Comparison of ENCODE assay signal across 11 mouse cellular contexts in genomic region chr10:80250573-80250972, GRCm38 (mm10). TPM values are rescaled to one million over a fixed set of nuclear protein-coding genes. Genes with fewer than 3 reads are reported as not detected.
DNase-seq lines count a peak whose midpoint lies in the region; ATAC-seq and TF ChIP-seq lines count a peak whose summit lies in the region.
"Had no signal": no experiment of that assay in that cellular context is flagged by ENCODE, and none has a peak within 500 bp of the region (broad histone marks: within the 10 kb centered on the region; RNA-seq: fewer than 3 reads in every experiment).

No protein-coding gene starts in this region.

- no peak for ATAC-seq in forebrain, embryonic 16.5 days
- ATAC-seq in liver, embryonic 16.5 days (ENCODE audit: low read depth), result no peak

- 90% methylated on average over 4 of the region's 4 CpGs for WGBS in forebrain, embryonic 10.5 days
- 85% methylated on average over 4 of the region's 4 CpGs for WGBS in forebrain, embryonic 16.5 days
- WGBS in hindbrain, embryonic 10.5 days, result 86% methylated on average over 4 of the region's 4 CpGs
- WGBS in liver, embryonic 16.5 days (ENCODE audit: insufficient replicate concordance), result 82% methylated on average over 4 of the region's 4 CpGs

- no peak overlapping the region for H3K9ac ChIP-seq in forebrain, embryonic 16.5 days (replicated peaks; ENCODE audit: low read depth, low read length)
- peak overlapping the region; percentile 91; the same call in 1 of the 2 replicates for H3K9ac ChIP-seq in liver, embryonic 16.5 days (ENCODE audit: low read depth, low read length)

- H3K9me3 ChIP-seq in forebrain, embryonic 10.5 days, result no peaks in the 10 kb centered on the region
- no peaks in the 10 kb centered on the region for H3K9me3 ChIP-seq in forebrain, embryonic 16.5 days (ENCODE audit: control insufficient read depth, low read length)
- H3K9me3 ChIP-seq in E14TG2a.4 (ENCODE audit: low read length), result no peaks in the 10 kb centered on the region
- no peaks in the 10 kb centered on the region for H3K9me3 ChIP-seq in hindbrain, embryonic 10.5 days
- H3K9me3 ChIP-seq in liver, embryonic 16.5 days (replicated peaks; ENCODE audit: control insufficient read depth, low read length), result no peaks in the 10 kb centered on the region

- DNase-seq in forebrain, embryonic 10.5 days (ENCODE audit: extremely low spot score, low spot score), result no peak
- DNase-seq in hindbrain, embryonic 10.5 days (ENCODE audit: low spot score), result no peak
- no peak for DNase-seq in urinary bladder, postnatal 25 days (ENCODE audit: low spot score)
- DNase-seq in spleen, postnatal 36 days (ENCODE audit: low spot score in 2 of 2), result no peak
- no peak for DNase-seq in adipocyte (ENCODE audit: low spot score)
- DNase-seq: adrenal gland, adult 2 months; B cell, adult 2 months; gastrocnemius, postnatal 10 days had no signal

- H3K4me1 ChIP-seq in forebrain, embryonic 10.5 days, result peaks cover 31% of the 10 kb centered on the region
- H3K4me1 ChIP-seq in forebrain, embryonic 16.5 days (replicated peaks; ENCODE audit: control insufficient read depth, insufficient read depth, low read length), result peaks cover 15% of the 10 kb centered on the region
- H3K4me1 ChIP-seq in E14TG2a.4 (replicated peaks; ENCODE audit: low read depth, low read length), result peaks cover 66% of the 10 kb centered on the region
- H3K4me1 ChIP-seq in hindbrain, embryonic 10.5 days (replicated peaks), result peaks cover 26% of the 10 kb centered on the region
- H3K4me1 ChIP-seq in liver, embryonic 16.5 days (ENCODE audit: control insufficient read depth, low read depth, low read length), result peaks cover 28% of the 10 kb centered on the region

- H3K4me2 ChIP-seq in forebrain, embryonic 16.5 days (ENCODE audit: low read length), result no peak overlapping the region; the same call in 1 of the 2 replicates
- H3K4me2 ChIP-seq in liver, embryonic 16.5 days (ENCODE audit: low read depth, low read length), result peak overlapping the region; percentile 87

- no peak overlapping the region for H3K27ac ChIP-seq in forebrain, embryonic 10.5 days
- no peak overlapping the region for H3K27ac ChIP-seq in forebrain, embryonic 16.5 days (ENCODE audit: low read length)
- H3K27ac ChIP-seq in hindbrain, embryonic 10.5 days, result no peak overlapping the region
- H3K27ac ChIP-seq in liver, embryonic 16.5 days (ENCODE audit: low read length), result 0 out of 2 replicates have a peak overlapping the region, but pooled peaks have one; percentile 6

- TF ChIP-seq CTCF in E14TG2a.4 (conservative IDR thresholded peaks at IDR 0.05; ENCODE audit: low read length), result no peak

- peak overlapping the region; percentile 74 for H3K4me3 ChIP-seq in forebrain, embryonic 10.5 days
- H3K4me3 ChIP-seq in forebrain, embryonic 16.5 days (replicated peaks; ENCODE audit: low read length), result no peak overlapping the region
- H3K4me3 ChIP-seq in E14TG2a.4 (replicated peaks; ENCODE audit: low read length), result peak overlapping the region; percentile 99
- H3K4me3 ChIP-seq in hindbrain, embryonic 10.5 days, result peak overlapping the region; percentile 57
- peak overlapping the region; percentile 88 for H3K4me3 ChIP-seq in liver, embryonic 16.5 days (ENCODE audit: low read depth, low read length)

- no peaks in the 10 kb centered on the region for H3K27me3 ChIP-seq in forebrain, embryonic 10.5 days (ENCODE audit: poor library complexity, severe bottlenecking)
- no peaks in the 10 kb centered on the region for H3K27me3 ChIP-seq in forebrain, embryonic 16.5 days (replicated peaks; ENCODE audit: control insufficient read depth, insufficient read depth, low read length)
- H3K27me3 ChIP-seq in E14TG2a.4 (ENCODE audit: insufficient read depth, low read length), result no peaks in the 10 kb centered on the region
- no peaks in the 10 kb centered on the region for H3K27me3 ChIP-seq in hindbrain, embryonic 10.5 days (ENCODE audit: insufficient read depth, poor library complexity, severe bottlenecking)
- no peaks in the 10 kb centered on the region for H3K27me3 ChIP-seq in liver, embryonic 16.5 days (ENCODE audit: control insufficient read depth, insufficient read depth, low read depth, low read length)

- peaks cover 33% of the 10 kb centered on the region for H3K36me3 ChIP-seq in forebrain, embryonic 10.5 days (replicated peaks)
- peaks cover 6% of the 10 kb centered on the region for H3K36me3 ChIP-seq in forebrain, embryonic 16.5 days (ENCODE audit: control insufficient read depth, insufficient read depth)
- peaks cover 47% of the 10 kb centered on the region for H3K36me3 ChIP-seq in E14TG2a.4 (ENCODE audit: insufficient read depth, low read length)
- H3K36me3 ChIP-seq in hindbrain, embryonic 10.5 days, result peaks cover 37% of the 10 kb centered on the region
- peaks cover 14% of the 10 kb centered on the region for H3K36me3 ChIP-seq in liver, embryonic 16.5 days (ENCODE audit: control insufficient read depth, insufficient read depth)

RNA-seq across cellular contexts. Expression of gene Ndufs7, which starts 1.7 kb away (rescaled TPM):
- 309 and 314 TPM in 2 replicates for polyA plus RNA-seq in forebrain, embryonic 10.5 days (2016; fragmentation: Nextera tagmentation; extraction: Ambion mirVana)
- polyA plus RNA-seq in forebrain, embryonic 16.5 days (2015; fragmentation: Nextera tagmentation; extraction: Ambion mirVana), result 236 and 272 TPM in 2 replicates
- polyA plus RNA-seq in hindbrain, embryonic 10.5 days (2016; fragmentation: Nextera tagmentation; extraction: Ambion mirVana), result 303 and 313 TPM in 2 replicates
- 220 and 223 TPM in 2 replicates for polyA plus RNA-seq in liver, embryonic 16.5 days (2015; fragmentation: Nextera tagmentation; extraction: Ambion mirVana)

RNA-seq across cellular contexts. Expression of gene Gamt, which starts 10.2 kb away (rescaled TPM):
- polyA plus RNA-seq in forebrain, embryonic 10.5 days (2016; fragmentation: Nextera tagmentation; extraction: Ambion mirVana), result 18.3 and 19.1 TPM in 2 replicates
- 22.7 and 24.6 TPM in 2 replicates for polyA plus RNA-seq in forebrain, embryonic 16.5 days (2015; fragmentation: Nextera tagmentation; extraction: Ambion mirVana)
- 38.3 and 45.1 TPM in 2 replicates for polyA plus RNA-seq in hindbrain, embryonic 10.5 days (2016; fragmentation: Nextera tagmentation; extraction: Ambion mirVana)
- 138 and 166 TPM in 2 replicates for polyA plus RNA-seq in liver, embryonic 16.5 days (2015; fragmentation: Nextera tagmentation; extraction: Ambion mirVana)

RNA-seq across cellular contexts. Expression of gene Dazap1, which starts 10.7 kb away (rescaled TPM):
- polyA plus RNA-seq in forebrain, embryonic 10.5 days (2016; fragmentation: Nextera tagmentation; extraction: Ambion mirVana), result 48.2 and 52.3 TPM in 2 replicates
- polyA plus RNA-seq in forebrain, embryonic 16.5 days (2015; fragmentation: Nextera tagmentation; extraction: Ambion mirVana), result 61.3 and 61.8 TPM in 2 replicates
- 51.0 and 51.2 TPM in 2 replicates for polyA plus RNA-seq in hindbrain, embryonic 10.5 days (2016; fragmentation: Nextera tagmentation; extraction: Ambion mirVana)
- 21.1 and 21.3 TPM in 2 replicates for polyA plus RNA-seq in liver, embryonic 16.5 days (2015; fragmentation: Nextera tagmentation; extraction: Ambion mirVana)

RNA-seq across cellular contexts. Expression of gene Mum1, which starts 24.3 kb away (rescaled TPM):
- polyA plus RNA-seq in forebrain, embryonic 10.5 days (2016; fragmentation: Nextera tagmentation; extraction: Ambion mirVana), result 89.4 and 98.3 TPM in 2 replicates
- 49.0 and 55.4 TPM in 2 replicates for polyA plus RNA-seq in forebrain, embryonic 16.5 days (2015; fragmentation: Nextera tagmentation; extraction: Ambion mirVana)
- 63.6 and 102 TPM in 2 replicates for polyA plus RNA-seq in hindbrain, embryonic 10.5 days (2016; fragmentation: Nextera tagmentation; extraction: Ambion mirVana)
- polyA plus RNA-seq in liver, embryonic 16.5 days (2015; fragmentation: Nextera tagmentation; extraction: Ambion mirVana), result 14.6 and 14.8 TPM in 2 replicates

RNA-seq across cellular contexts. Expression of gene Rps15, which starts 41.7 kb away (rescaled TPM):
- 1,138 and 1,144 TPM in 2 replicates for polyA plus RNA-seq in forebrain, embryonic 10.5 days (2016; fragmentation: Nextera tagmentation; extraction: Ambion mirVana)
- 531 and 538 TPM in 2 replicates for polyA plus RNA-seq in forebrain, embryonic 16.5 days (2015; fragmentation: Nextera tagmentation; extraction: Ambion mirVana)
- 971 and 1,039 TPM in 2 replicates for polyA plus RNA-seq in hindbrain, embryonic 10.5 days (2016; fragmentation: Nextera tagmentation; extraction: Ambion mirVana)
- polyA plus RNA-seq in liver, embryonic 16.5 days (2015; fragmentation: Nextera tagmentation; extraction: Ambion mirVana), result 460 and 501 TPM in 2 replicates
